Mouse (Mus musculus) forebrain, embryonic 10.5 days (tissue): ENCODE results near the gene Ccl3. TPM values are rescaled to one million over a fixed set of nuclear protein-coding genes. Genes with fewer than 3 reads are reported as not detected.

ENCODE experiments used
- DNase-seq: peaks from one replicate; pipeline ENCODE4 v3.0.0-alpha.2; 2017; ENCODE audit warnings: low spot score; ENCODE audit errors: extremely low spot score
- H3K27ac ChIP-seq: fragments of 300-500 bp; sonication (generic); 2 replicates; pipeline ENCODE4 v1.5.1; 2016; ENCODE audit warnings: mild to moderate bottlenecking
- H3K27me3 ChIP-seq: fragments of 300-500 bp; sonication (generic); 2 replicates; pipeline ENCODE4 v1.6.1; 2016; ENCODE audit warnings: mild to moderate bottlenecking; ENCODE audit not compliant: poor library complexity, severe bottlenecking
- H3K36me3 ChIP-seq: fragments of 300-500 bp; sonication (generic); replicated peaks from 2 replicates; pipeline ENCODE4 v1.6.1; 2016; ENCODE audit warnings: mild to moderate bottlenecking, moderate library complexity
- H3K4me1 ChIP-seq: fragments of 300-500 bp; sonication (generic); 2 replicates; pipeline ENCODE4 v1.6.1; 2016
- H3K4me3 ChIP-seq: fragments of 300-500 bp; sonication (generic); 2 replicates; pipeline ENCODE4 v1.5.1; 2016; ENCODE audit warnings: mild to moderate bottlenecking, moderate library complexity
- H3K9me3 ChIP-seq: fragments of 300-500 bp; sonication (generic); 2 replicates; pipeline ENCODE4 v1.6.1; 2016; ENCODE audit warnings: mild to moderate bottlenecking, moderate library complexity
- WGBS: fragments of 180-500 bp; shearing (Covaris S2); methylation state at CpG from one replicate; pipeline ENCODE4 v1.1.7; 2016; 5-methylcytosine and 5-hydroxymethylcytosine counted together
- polyA plus RNA-seq: library from polyadenylated mRNA; unstranded; fragments of >200 nt; fragmentation: Nextera tagmentation; extraction: Ambion mirVana; gene quantifications from 2 replicates; pipeline ENCODE4 v1.2.1, GENCODE M21; 2016

The Ccl3 gene
- polyA plus RNA-seq, result 0.36 and 0.83 TPM in 2 replicates

- H3K4me1 ChIP-seq, result no peaks in the 10 kb centered on the region
- 87% methylated on average over 8 of the region's 8 CpGs for WGBS
- no peaks in the 10 kb centered on the region for H3K36me3 ChIP-seq
- no peaks in the 10 kb centered on the region for H3K27me3 ChIP-seq
- H3K27ac ChIP-seq, result no peak within 1 kb of the TSS
- peaks cover 5% of the 10 kb centered on the region for H3K9me3 ChIP-seq
- no peak within 1 kb of the TSS for H3K4me3 ChIP-seq
- DNase-seq, result no peak
Measured at GRCm38 (mm10) chr11:83649305-83649841, at the start of gene Ccl3. Gene Ccl3, minus strand, starts transcription at chr11:83649355.

DNA sequence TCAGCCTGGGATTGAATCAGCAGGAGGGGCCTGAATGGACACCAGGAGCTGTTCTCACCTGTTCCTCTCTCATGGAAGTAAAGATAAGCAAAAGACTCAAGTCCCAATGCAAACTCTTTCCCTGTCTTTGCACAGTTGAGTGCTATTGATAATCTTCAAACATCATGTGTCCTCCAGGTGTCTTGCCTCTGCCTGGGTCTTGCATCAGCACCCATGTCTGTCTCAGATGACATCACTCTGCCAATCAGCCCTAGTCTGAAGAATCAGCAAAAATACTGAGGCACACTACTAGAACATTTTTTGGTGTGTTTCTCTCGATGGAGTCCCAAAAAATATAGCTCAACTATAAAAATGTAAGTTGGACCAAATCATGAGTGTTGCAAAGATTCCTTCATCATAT is 42.9 kb upstream of the Ccl3 start:
- Histone ChIP-seq H3K27me3 (no peaks in the 10 kb centered on the region), H3K9me3 (no peaks in the 10 kb centered on the region), H3K36me3 (no peaks in the 10 kb centered on the region), H3K27ac (no peak overlapping the region), H3K4me1 (no peaks in the 10 kb centered on the region), H3K4me3 (no peak overlapping the region)
- no peak for DNase-seq
- WGBS, result 77% methylated on average over 1 of the region's 1 CpGs

GRCm38 (mm10) chr11:83689918-83690317 is 40.8 kb upstream of the Ccl3 start:
- no peak for DNase-seq
- no peaks in the 10 kb centered on the region for H3K4me1 ChIP-seq
- H3K27me3 ChIP-seq, result no peaks in the 10 kb centered on the region
- WGBS, result 93% methylated on average over 1 of the region's 1 CpGs
- no peaks in the 10 kb centered on the region for H3K9me3 ChIP-seq
- no peaks in the 10 kb centered on the region for H3K36me3 ChIP-seq
- no peak overlapping the region for H3K4me3 ChIP-seq
- no peak overlapping the region for H3K27ac ChIP-seq

DNA sequence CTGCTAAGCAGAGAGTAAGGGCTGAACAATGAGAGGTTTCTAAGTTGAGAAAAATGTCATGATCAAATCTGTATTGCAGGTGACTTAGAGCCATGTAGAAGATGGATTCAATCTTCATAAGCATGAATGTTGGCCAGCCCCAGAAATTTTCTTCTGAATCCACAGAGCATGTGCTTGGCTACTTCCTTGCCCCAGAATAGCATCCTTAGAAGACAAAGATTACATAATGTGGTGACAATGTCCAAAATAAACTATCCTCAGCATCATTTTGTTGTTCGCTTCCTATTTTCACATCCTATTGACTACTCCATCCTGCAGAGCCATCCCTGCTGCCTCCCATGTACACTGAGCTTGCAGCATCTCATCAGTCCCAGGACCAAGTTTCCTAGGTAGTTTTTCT is 26.5 kb upstream of the Ccl3 start:
- Histone ChIP-seq H3K4me1 (no peaks in the 10 kb centered on the region), H3K36me3 (no peaks in the 10 kb centered on the region), H3K27ac (no peak overlapping the region), H3K4me3 (no peak overlapping the region), H3K27me3 (no peaks in the 10 kb centered on the region), H3K9me3 (no peaks in the 10 kb centered on the region)
- 97% methylated on average over 1 of the region's 1 CpGs for WGBS
- no peak for DNase-seq

DNA sequence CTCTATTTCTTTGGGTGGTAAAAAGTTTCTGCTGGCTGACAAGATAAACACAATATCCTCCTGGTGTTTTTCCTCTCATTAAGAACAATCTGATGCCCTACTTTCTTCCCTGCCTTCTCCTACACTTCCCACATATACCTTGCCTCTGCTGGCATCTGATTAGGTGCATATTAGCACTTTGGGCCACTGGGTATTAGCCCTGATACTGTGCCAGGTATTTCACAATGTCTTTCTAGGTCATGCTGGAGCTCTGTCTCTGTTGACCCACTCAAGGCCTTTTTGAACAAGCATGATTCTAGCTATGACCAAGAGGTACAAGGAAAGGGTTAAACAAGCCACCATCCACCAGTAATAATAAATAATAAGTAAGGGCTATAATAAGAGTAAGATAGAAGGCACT is 22.6 kb upstream of the Ccl3 start:
- H3K4me1 ChIP-seq, result no peaks in the 10 kb centered on the region
- DNase-seq, result no peak
- no peak overlapping the region for H3K27ac ChIP-seq
- H3K27me3 ChIP-seq, result no peaks in the 10 kb centered on the region
- H3K9me3 ChIP-seq, result no peaks in the 10 kb centered on the region
- no peaks in the 10 kb centered on the region for H3K36me3 ChIP-seq
- H3K4me3 ChIP-seq, result no peak overlapping the region

- Histone ChIP-seq H3K4me1 (no peaks in the 10 kb centered on the region), H3K36me3 (no peaks in the 10 kb centered on the region), H3K4me3 (no peak overlapping the region), H3K27ac (no peak overlapping the region), H3K27me3 (no peaks in the 10 kb centered on the region), H3K9me3 (no peaks in the 10 kb centered on the region)
- DNase-seq, result no peak
- WGBS, result 91% methylated on average over 5 of the region's 5 CpGs
Measured at GRCm38 (mm10) chr11:83663532-83663931, 14.4 kb upstream of the Ccl3 start.

DNA sequence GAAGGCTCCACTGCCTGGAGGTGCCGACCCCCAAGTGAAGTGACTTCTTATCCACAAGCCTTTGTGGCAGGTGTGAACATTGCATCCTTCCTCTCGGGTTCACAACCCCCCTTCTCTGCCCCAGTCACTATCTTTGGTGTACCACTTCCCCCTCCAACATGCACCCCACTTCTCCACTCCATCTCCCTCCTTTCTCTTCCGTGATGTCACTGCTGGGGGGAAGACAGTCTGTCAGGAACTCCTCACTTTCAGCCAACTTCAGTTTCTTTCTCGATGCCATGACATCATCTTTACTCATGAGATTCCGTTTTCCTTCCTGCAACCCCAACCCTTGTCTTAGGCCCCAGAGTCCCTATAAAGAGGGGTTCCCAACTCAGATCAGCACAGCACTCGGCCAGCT is 13.0 kb upstream of the Ccl3 start, which contains the start of gene Ccl4:
TSS of gene Ccl4 (plus strand) at position 381 of the 400 bp plus-strand sequence.
- H3K36me3 ChIP-seq, result no peaks in the 10 kb centered on the region
- H3K27me3 ChIP-seq, result no peaks in the 10 kb centered on the region
- no peak within 1 kb of the TSS for H3K4me3 ChIP-seq
- H3K9me3 ChIP-seq, result no peaks in the 10 kb centered on the region
- 82% methylated on average over 6 of the region's 6 CpGs for WGBS
- no peaks in the 10 kb centered on the region for H3K4me1 ChIP-seq
- H3K27ac ChIP-seq, result no peak within 1 kb of the TSS
- DNase-seq, result no peak

DNA sequence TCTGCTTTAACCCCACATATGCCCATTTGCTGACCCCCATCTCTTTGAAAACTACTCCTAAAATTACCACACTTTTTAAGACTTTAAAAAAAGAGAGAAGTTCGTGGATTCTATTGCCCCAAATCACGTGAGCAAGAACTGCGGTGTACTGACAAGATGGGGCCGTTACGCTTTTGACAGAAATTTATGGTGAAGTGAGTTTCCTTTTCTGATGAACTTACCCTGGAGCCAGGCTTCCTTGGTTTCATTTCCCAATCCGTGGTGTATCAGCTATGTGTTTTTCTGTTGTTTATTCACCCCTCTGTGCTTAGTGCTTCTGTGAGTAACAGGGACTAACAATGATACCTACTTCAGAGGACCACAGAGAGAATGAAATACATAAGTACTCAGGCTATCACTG is 9.6 kb upstream of the Ccl3 start:
- Histone ChIP-seq H3K4me3 (no peak overlapping the region), H3K27me3 (no peaks in the 10 kb centered on the region), H3K27ac (no peak overlapping the region), H3K4me1 (no peaks in the 10 kb centered on the region), H3K36me3 (no peaks in the 10 kb centered on the region), H3K9me3 (no peaks in the 10 kb centered on the region)
- WGBS, result 84% methylated on average over 6 of the region's 6 CpGs
- DNase-seq, result no peak

GRCm38 (mm10) chr11:83657508-83657907 is 8.4 kb upstream of the Ccl3 start:
- Histone ChIP-seq H3K9me3 (no peaks in the 10 kb centered on the region), H3K4me1 (no peaks in the 10 kb centered on the region), H3K27me3 (no peaks in the 10 kb centered on the region), H3K36me3 (no peaks in the 10 kb centered on the region), H3K27ac (no peak overlapping the region), H3K4me3 (no peak overlapping the region)
- DNase-seq, result no peak
- WGBS, result 85% methylated on average over 3 of the region's 3 CpGs

DNA sequence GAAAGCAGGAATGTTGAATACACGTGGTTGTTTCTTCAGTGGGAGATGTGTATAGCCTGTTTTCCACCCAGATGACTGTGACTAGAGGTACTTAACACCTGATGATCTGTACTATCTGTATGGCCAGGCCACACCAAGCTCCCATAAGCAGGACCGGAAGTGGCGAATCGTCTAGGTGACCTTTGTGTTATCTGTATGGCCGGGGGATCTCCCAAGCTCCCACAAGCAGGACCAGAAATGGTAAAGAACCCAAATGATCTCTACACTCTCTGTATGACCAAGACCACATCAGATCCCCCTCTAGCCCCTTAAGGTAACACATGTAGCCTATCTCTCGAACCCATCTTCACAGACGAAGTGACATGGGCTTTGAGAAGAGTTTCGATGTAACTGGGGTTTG is 5.5 kb upstream of the Ccl3 start:
- no peak for DNase-seq
- H3K36me3 ChIP-seq, result no peaks in the 10 kb centered on the region
- no peaks in the 10 kb centered on the region for H3K27me3 ChIP-seq
- 91% methylated on average over 8 of the region's 8 CpGs for WGBS
- no peak overlapping the region for H3K27ac ChIP-seq
- no peaks in the 10 kb centered on the region for H3K4me1 ChIP-seq
- no peak overlapping the region for H3K4me3 ChIP-seq
- H3K9me3 ChIP-seq, result no peaks in the 10 kb centered on the region

DNA sequence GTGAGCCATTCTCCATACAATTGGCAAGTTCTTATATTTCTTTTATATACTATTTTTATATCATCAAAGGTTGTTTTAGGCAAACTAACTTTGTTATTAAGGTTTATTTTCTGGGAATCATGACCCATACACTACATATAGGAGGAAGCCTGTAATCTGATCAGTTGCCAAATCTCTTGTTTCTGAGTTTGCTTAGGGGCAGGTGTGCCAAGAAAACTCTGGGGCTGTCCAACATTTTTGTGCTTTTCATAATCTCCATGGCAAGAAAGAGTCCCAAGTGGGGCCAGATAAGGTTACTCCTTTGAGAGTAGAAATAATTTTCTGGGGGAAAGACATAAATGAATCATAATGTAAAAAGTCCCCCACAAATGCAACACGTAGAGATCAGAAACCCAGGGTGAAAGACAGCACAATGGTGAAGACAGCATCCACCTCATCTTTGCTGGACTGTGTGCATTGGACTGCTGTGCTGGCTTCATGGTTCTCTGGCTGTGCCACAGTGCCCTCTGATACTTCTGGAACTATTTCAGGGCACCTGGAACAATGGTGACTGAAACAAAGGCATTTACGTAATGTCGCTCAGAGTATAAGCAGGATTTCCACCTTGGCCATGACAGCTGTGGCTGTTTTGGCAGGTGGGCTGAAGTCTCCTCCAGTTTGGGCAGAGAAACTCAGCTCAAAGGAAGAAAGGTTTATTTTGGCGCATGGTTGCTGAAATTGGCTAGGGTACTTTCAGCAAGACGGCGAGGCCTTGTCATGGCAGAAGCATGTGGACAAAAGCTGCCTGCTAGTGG is 2.6 kb downstream of the Ccl3 start:
- H3K27ac ChIP-seq, result no peak overlapping the region
- H3K36me3 ChIP-seq, result no peaks in the 10 kb centered on the region
- H3K4me1 ChIP-seq, result no peaks in the 10 kb centered on the region
- 95% methylated on average over 6 of the region's 6 CpGs for WGBS
- no peak for DNase-seq
- no peaks in the 10 kb centered on the region for H3K27me3 ChIP-seq
- H3K9me3 ChIP-seq, result peaks cover 5% of the 10 kb centered on the region
- H3K4me3 ChIP-seq, result no peak overlapping the region

DNA sequence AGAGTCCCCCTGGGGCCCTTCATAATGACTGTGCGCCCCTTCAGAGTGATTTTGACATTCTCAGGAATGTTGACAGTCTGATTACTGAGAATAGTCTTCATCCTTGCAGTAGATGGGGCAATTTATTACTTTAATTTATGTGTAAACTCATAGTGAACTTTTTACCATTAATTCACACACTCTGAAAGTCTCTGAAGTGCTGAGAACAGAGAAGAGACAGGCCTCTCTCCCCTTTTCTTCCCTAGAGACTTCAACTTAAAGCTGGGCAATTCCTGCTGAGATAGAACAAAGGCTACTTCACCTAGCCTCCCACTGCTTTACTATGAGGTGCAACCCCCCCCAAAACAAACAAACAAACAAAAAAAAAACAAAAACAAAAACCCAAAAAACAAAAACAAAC is 3.6 kb downstream of the Ccl3 start, which contains the start of gene Rpl9-ps1:
TSS of gene Rpl9-ps1 (minus strand) at position 101 of the 400 bp plus-strand sequence.
- H3K4me3 ChIP-seq, result no peak within 1 kb of the TSS
- H3K27me3 ChIP-seq, result no peaks in the 10 kb centered on the region
- H3K4me1 ChIP-seq, result no peaks in the 10 kb centered on the region
- H3K27ac ChIP-seq, result no peak within 1 kb of the TSS
- peaks cover 5% of the 10 kb centered on the region for H3K9me3 ChIP-seq
- no peaks in the 10 kb centered on the region for H3K36me3 ChIP-seq
- DNase-seq, result no peak
- WGBS, result 90% methylated on average over 1 of the region's 1 CpGs

- Histone ChIP-seq H3K4me1 (no peaks in the 10 kb centered on the region), H3K27me3 (no peaks in the 10 kb centered on the region), H3K4me3 (no peak overlapping the region), H3K27ac (no peak overlapping the region), H3K36me3 (no peaks in the 10 kb centered on the region), H3K9me3 (peaks cover 5% of the 10 kb centered on the region)
- no peak for DNase-seq
- 83% methylated on average over 2 of the region's 2 CpGs for WGBS
Measured at GRCm38 (mm10) chr11:83641216-83641615, 7.9 kb downstream of the Ccl3 start.
